Mouse (Mus musculus) bone marrow macrophage, adult 2 months (primary cell): ENCODE measurements at regions not wholly inside any gene's neighbourhood (a gene's known extent, or its start where the extent isn't known, plus 50 kb on each side); places are given as distances from the start of the nearest gene placed in this dataset.

Experiments
- CTCF ChIP-seq: IDR thresholded peaks from 2 replicates; pipeline ENCODE4 v1.5.1; 2012; ENCODE audit warnings: low read depth, mild to moderate bottlenecking, low read length, moderate library complexity
- POLR2A ChIP-seq: IDR thresholded peaks from 2 replicates; pipeline ENCODE4 v1.6.1; 2012; ENCODE audit warnings: mild to moderate bottlenecking, low read depth, low read length, borderline replicate concordance

- TF ChIP-seq POLR2A (no peak), CTCF (no peak)
Measured at GRCm38 (mm10) chr10:117490851-117491595, 111.2 kb upstream of the Cpsf6 start.
